Mouse (Mus musculus) urinary bladder, postnatal 4 days (tissue): ENCODE measurements around the gene Hmgcll1.
"Not testable (repeated sequence)": the region's sequence is repeated elsewhere in the genome, so short reads cannot be mapped to it uniquely, and the experiment has no call there.

Experiments
- DNase-seq, 2 experiments: peaks; one replicate each; pipeline ENCODE4 v3.0.0; 2021 to 2022; ENCODE audit warnings: low spot score in 2 of 2

Hmgcll1 gene

GRCm38 (mm10) chr9:76060935-76061334 is 46.3 kb downstream of the Hmgcll1 start:
- no peak for DNase-seq

- no peak for DNase-seq
These were observed 46.8 kb downstream of the Hmgcll1 start for GRCm38 (mm10) chr9:76061492-76061891.

- no peak for DNase-seq
These were observed 49.5 kb downstream of the Hmgcll1 start for GRCm38 (mm10) chr9:76064164-76064563.

- no peak for DNase-seq
These were observed 76.9 kb downstream of the Hmgcll1 start for GRCm38 (mm10) chr9:76091561-76091960.

- DNase-seq, result no peak
These were observed 82.6 kb downstream of the Hmgcll1 start for GRCm38 (mm10) chr9:76097221-76097620.

GRCm38 (mm10) chr9:76099981-76100380 is 85.3 kb downstream of the Hmgcll1 start:
- DNase-seq, result no peak

GRCm38 (mm10) chr9:76104416-76104815 is 89.8 kb downstream of the Hmgcll1 start:
- not testable (repeated sequence) for DNase-seq

- DNase-seq, result no peak
These were observed 90.2 kb downstream of the Hmgcll1 start for GRCm38 (mm10) chr9:76104846-76105245.

GRCm38 (mm10) chr9:76122888-76123287 is 108.2 kb downstream of the Hmgcll1 start:
- peak in 1 of 2 experiments; percentile 64 for DNase-seq

GRCm38 (mm10) chr9:76124249-76124648 is 109.6 kb downstream of the Hmgcll1 start:
- no peak for DNase-seq

- DNase-seq, result no peak
These were observed 114.7 kb downstream of the Hmgcll1 start for GRCm38 (mm10) chr9:76129353-76129752.

GRCm38 (mm10) chr9:76134042-76134441 is 119.4 kb downstream of the Hmgcll1 start:
- no peak for DNase-seq

GRCm38 (mm10) chr9:76138378-76139109 is 123.9 kb downstream of the Hmgcll1 start:
- DNase-seq, result peak in 1 of 2 experiments; percentile 70

- DNase-seq, result no peak
These were observed 130.9 kb downstream of the Hmgcll1 start for GRCm38 (mm10) chr9:76145593-76145992.

- no peak for DNase-seq
These were observed 147.8 kb downstream of the Hmgcll1 start for GRCm38 (mm10) chr9:76162446-76162845.

GRCm38 (mm10) chr9:76168355-76168754 is 153.7 kb downstream of the Hmgcll1 start:
- DNase-seq, result no peak

GRCm38 (mm10) chr9:76172686-76173295 is 158.1 kb downstream of the Hmgcll1 start:
- DNase-seq, result no peak

- DNase-seq, result no peak
These were observed 164.6 kb downstream of the Hmgcll1 start for GRCm38 (mm10) chr9:76179221-76179620.
